Comparison of ENCODE assay signal across 8 mouse cellular contexts in genomic region chr3:102335146-102335545, GRCm38 (mm10).
DNase-seq lines count a peak whose midpoint lies in the region; ATAC-seq and TF ChIP-seq lines count a peak whose summit lies in the region.

No protein-coding gene starts in this region.

- ATAC-seq in forebrain, embryonic 11.5 days (replicated peaks; ENCODE audit: low FRiP score) = no peak
- ATAC-seq in forebrain, embryonic 16.5 days = no peak
- 0 out of 2 replicates have a peak, but pooled peaks have one; percentile 46 for ATAC-seq in kidney, embryonic 14.5 days (ENCODE audit: low FRiP score, low TSS enrichment)

- TF ChIP-seq POLR2A in thymus, adult 2 months (IDR thresholded peaks at IDR 0.05; ENCODE audit: control insufficient read depth, extremely low read depth, insufficient read depth, low read length, poor library complexity) = no peak

- H3K27ac ChIP-seq in forebrain, embryonic 11.5 days (ENCODE audit: low read depth, low read length) = no peak overlapping the region
- H3K27ac ChIP-seq in forebrain, embryonic 16.5 days (ENCODE audit: low read length) = no peak overlapping the region
- H3K27ac ChIP-seq in thymus, adult 2 months (ENCODE audit: control insufficient read depth, insufficient read depth, low read length) = no peak overlapping the region
- no peak overlapping the region for H3K27ac ChIP-seq in kidney, embryonic 14.5 days (ENCODE audit: low read depth, low read length)

- H3K36me3 ChIP-seq in forebrain, embryonic 11.5 days (ENCODE audit: control insufficient read depth, insufficient read depth, low read length) = no peaks in the 10 kb centered on the region
- no peaks in the 10 kb centered on the region for H3K36me3 ChIP-seq in forebrain, embryonic 16.5 days (ENCODE audit: control insufficient read depth, insufficient read depth)
- H3K36me3 ChIP-seq in thymus, adult 2 months (ENCODE audit: control insufficient read depth, insufficient read depth, low read length) = no peaks in the 10 kb centered on the region
- H3K36me3 ChIP-seq in kidney, embryonic 14.5 days (ENCODE audit: control insufficient read depth, insufficient read depth, low read length) = no peaks in the 10 kb centered on the region

- no peak overlapping the region for H3K4me2 ChIP-seq in forebrain, embryonic 11.5 days (ENCODE audit: low read depth, low read length, severe bottlenecking)
- H3K4me2 ChIP-seq in forebrain, embryonic 16.5 days (ENCODE audit: low read length) = no peak overlapping the region
- no peak overlapping the region for H3K4me2 ChIP-seq in kidney, embryonic 14.5 days (replicated peaks; ENCODE audit: low read depth, low read length)

- H3K27me3 ChIP-seq in forebrain, embryonic 11.5 days (ENCODE audit: control insufficient read depth, insufficient read depth, low read length) = no peaks in the 10 kb centered on the region
- no peaks in the 10 kb centered on the region for H3K27me3 ChIP-seq in forebrain, embryonic 16.5 days (replicated peaks; ENCODE audit: control insufficient read depth, insufficient read depth, low read length)
- no peaks in the 10 kb centered on the region for H3K27me3 ChIP-seq in thymus, adult 2 months (ENCODE audit: control insufficient read depth, insufficient read depth, low read length)
- H3K27me3 ChIP-seq in kidney, embryonic 14.5 days (ENCODE audit: control insufficient read depth, insufficient read depth, low read length) = no peaks in the 10 kb centered on the region

- H3K9me3 ChIP-seq in forebrain, embryonic 11.5 days (ENCODE audit: control insufficient read depth, low read length) = no peaks in the 10 kb centered on the region
- H3K9me3 ChIP-seq in forebrain, embryonic 16.5 days (ENCODE audit: control insufficient read depth, low read length) = no peaks in the 10 kb centered on the region
- H3K9me3 ChIP-seq in kidney, embryonic 14.5 days (ENCODE audit: control insufficient read depth, low read length) = no peaks in the 10 kb centered on the region

- TF ChIP-seq CTCF in thymus, adult 2 months (IDR thresholded peaks at IDR 0.05; ENCODE audit: borderline replicate concordance, control insufficient read depth, extremely low read depth, insufficient read depth, low read length, poor library complexity) = no peak

- no peaks in the 10 kb centered on the region for H3K4me1 ChIP-seq in forebrain, embryonic 11.5 days (replicated peaks; ENCODE audit: control insufficient read depth, insufficient read depth, low read length)
- H3K4me1 ChIP-seq in forebrain, embryonic 16.5 days (replicated peaks; ENCODE audit: control insufficient read depth, insufficient read depth, low read length) = no peaks in the 10 kb centered on the region
- no peaks in the 10 kb centered on the region for H3K4me1 ChIP-seq in thymus, adult 2 months (replicated peaks; ENCODE audit: control insufficient read depth, insufficient read depth, low read length)
- no peaks in the 10 kb centered on the region for H3K4me1 ChIP-seq in kidney, embryonic 14.5 days (ENCODE audit: control insufficient read depth, insufficient read depth, low read length)

- peak; percentile 67 for DNase-seq in forebrain, embryonic 11.5 days (ENCODE audit: low spot score)
- DNase-seq in thymus, postnatal 4 days = peak; percentile 29
- no peak for DNase-seq in thymus, adult 2 months
- peak; percentile 67 for DNase-seq in forelimb bud, embryonic 11.5 days (ENCODE audit: low read depth, low spot score)
- peak; percentile 53 for DNase-seq in lung, postnatal 14 days
- no peak for DNase-seq in spleen, postnatal 10 days (ENCODE audit: low spot score in 2 of 2)

- WGBS in forebrain, embryonic 11.5 days = 79% methylated on average over 3 of the region's 3 CpGs
- WGBS in forebrain, embryonic 16.5 days = 84% methylated on average over 3 of the region's 3 CpGs
- 82% methylated on average over 3 of the region's 3 CpGs for WGBS in thymus, adult 2 months
- WGBS in kidney, embryonic 14.5 days = 80% methylated on average over 3 of the region's 3 CpGs

- no peak overlapping the region for H3K9ac ChIP-seq in forebrain, embryonic 11.5 days (ENCODE audit: low read length)
- no peak overlapping the region for H3K9ac ChIP-seq in forebrain, embryonic 16.5 days (replicated peaks; ENCODE audit: low read depth, low read length)
- H3K9ac ChIP-seq in kidney, embryonic 14.5 days (ENCODE audit: low read depth, low read length) = no peak overlapping the region

- H3K4me3 ChIP-seq in forebrain, embryonic 11.5 days (ENCODE audit: low read depth, low read length) = no peak overlapping the region
- H3K4me3 ChIP-seq in forebrain, embryonic 16.5 days (replicated peaks; ENCODE audit: low read length) = no peak overlapping the region
- no peak overlapping the region for H3K4me3 ChIP-seq in thymus, adult 2 months (ENCODE audit: control insufficient read depth, insufficient read depth, low read length)
- no peak overlapping the region for H3K4me3 ChIP-seq in kidney, embryonic 14.5 days (ENCODE audit: low read length)

Comparison
In these comparisons a context has a peak if more than half of its experiments do, and no peak if none do; other contexts are left out.
1. DNase-seq: peak in forebrain, embryonic 11.5 days (single experiment), thymus, postnatal 4 days (single experiment), forelimb bud, embryonic 11.5 days (single experiment) and lung, postnatal 14 days (single experiment); none in thymus, adult 2 months (single experiment) and spleen, postnatal 10 days (0 of 2).